Mouse (Mus musculus): ENCODE data around the gene Spns2.

Spns2 gene

DNA sequence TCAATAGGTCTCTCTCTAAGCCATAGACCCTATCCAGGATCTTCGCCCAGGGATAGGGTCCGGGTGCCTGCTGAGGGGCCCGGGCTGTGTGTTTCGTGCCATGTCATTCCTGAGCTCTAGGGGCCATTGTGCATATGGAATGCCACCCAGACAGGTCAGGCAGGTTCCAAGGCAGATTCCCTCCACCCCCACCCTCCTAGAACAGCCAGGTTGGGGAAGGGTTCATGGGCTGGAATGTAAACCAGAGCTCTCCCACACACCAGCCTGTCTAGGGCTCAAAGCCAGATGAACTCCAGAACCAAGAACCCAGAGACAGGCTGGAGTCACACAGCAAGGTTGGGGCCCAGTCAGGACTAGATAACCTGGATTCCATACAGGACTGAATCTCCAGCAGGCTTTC, 16.2 kb downstream of the Spns2 start:
- no peak for DNase-seq (ENCODE audit: low spot score)

GRCm38 (mm10) chr11:72471381-72471780, 18.3 kb downstream of the Spns2 start:
- no peak for DNase-seq (ENCODE audit: low spot score)

DNA sequence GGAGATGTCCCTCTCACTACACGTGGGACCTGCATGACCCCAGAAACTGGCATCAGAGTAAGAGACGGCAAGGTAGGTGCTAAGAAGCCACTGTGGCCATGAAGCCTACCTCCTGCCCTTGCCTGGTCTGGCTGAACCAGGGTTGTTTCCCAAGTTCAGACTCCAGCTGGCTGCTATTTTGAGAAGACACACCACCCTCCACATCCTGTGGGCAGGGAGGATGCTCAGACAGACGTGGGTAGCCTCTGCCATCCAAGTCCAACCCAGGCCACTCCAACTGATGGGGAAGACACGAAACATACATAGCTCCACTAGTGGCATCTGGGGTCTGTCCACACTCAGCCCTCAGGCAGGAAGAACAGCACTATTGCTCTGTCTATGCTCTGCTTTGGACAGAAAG, 19.7 kb downstream of the Spns2 start:
- DNase-seq (ENCODE audit: low spot score): no peak

DNA sequence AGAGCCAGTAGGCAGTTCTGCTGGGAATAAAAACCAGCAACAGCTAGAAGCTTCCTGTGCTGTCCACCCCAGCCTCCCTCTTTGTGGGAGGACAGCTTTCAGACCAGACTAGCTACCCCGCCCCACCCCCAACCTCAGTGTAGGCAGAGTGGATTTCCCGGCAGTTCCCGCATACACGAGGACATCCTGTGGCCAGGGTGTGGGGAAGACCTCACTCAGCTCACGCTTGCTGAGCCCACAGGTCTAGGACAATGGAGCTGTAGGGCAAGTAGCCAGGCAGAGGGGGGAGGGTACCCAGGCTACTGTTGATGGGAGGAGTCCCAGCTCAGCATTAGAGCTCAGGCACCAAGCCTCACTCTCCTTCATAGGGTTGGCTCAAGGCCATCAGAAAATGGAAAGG, 20.5 kb downstream of the Spns2 start:
- DNase-seq (ENCODE audit: low spot score): peak; percentile 50

DNA sequence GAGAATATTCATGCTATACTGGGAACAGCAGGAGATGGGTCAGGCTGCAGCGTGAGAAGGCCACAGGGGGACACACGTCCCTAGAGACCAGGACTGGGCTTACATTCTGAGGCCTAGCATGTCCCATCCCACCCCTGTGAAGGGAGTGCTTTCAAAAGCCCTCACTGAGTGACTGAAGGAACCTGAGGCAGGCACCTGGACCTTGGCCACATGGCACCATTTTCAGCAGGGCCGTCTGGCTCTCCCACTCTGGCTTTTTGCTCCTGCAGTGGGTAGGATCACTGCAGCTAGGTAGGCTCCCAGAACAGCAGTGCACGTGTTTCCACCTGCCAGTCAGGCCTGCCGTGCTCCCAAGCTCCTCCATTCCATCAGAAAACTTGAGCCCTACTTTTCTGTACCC, 21.2 kb downstream of the Spns2 start:
- no peak for DNase-seq (ENCODE audit: low spot score)

- DNase-seq (ENCODE audit: low spot score): peak; percentile 76
Measured at GRCm38 (mm10) chr11:72466694-72467507, 22.8 kb downstream of the Spns2 start.

GRCm38 (mm10) chr11:72465978-72466693, 23.6 kb downstream of the Spns2 start:
- DNase-seq (ENCODE audit: low spot score): no peak

DNA sequence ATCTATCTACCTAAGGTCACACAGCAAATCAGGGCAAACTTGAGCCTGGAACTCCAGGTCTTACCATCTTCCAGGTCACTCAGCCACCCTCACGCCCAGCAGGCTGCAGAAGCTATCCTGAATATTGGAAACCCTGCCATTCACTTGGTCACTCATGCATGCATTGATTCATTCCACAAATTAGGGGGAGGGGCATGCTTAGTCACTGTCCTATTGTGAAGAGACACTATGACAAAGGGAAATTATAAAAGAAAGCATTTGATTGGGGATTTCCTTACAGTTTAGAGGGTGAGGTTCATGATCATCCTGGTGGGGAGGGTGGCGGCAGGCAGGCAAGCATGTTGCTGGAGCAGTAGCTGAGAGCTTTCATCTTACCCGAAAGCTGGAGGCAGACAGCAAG, 24.9 kb downstream of the Spns2 start:
- DNase-seq (ENCODE audit: low spot score): no peak

- DNase-seq (ENCODE audit: low spot score): no peak
Measured at GRCm38 (mm10) chr11:72461500-72461981, 28.2 kb downstream of the Spns2 start.

- no peak for DNase-seq (ENCODE audit: low spot score)
Measured at GRCm38 (mm10) chr11:72458502-72458901, 31.2 kb downstream of the Spns2 start.

GRCm38 (mm10) chr11:72457995-72458496, 31.7 kb downstream of the Spns2 start:
- DNase-seq (ENCODE audit: low spot score): peak; percentile 58

DNA sequence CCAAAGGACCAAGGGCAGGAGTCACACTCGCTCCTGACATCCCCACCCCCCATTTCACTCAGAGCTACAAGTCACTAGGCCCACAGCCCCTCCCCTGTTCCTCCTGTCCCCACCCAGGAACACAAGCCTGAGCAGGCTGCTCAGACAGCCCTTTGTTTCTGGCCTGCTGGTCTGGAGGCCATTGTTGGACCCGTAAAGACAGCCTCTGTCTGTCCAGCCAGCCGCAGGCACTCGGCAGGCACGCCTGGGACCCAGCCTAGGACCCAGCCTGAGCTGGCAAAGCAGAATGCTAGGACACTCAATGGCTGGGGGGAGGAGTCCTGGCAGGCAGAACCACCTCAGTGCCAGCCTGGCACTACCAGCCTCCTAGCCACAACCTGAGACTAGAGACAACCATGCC, 34.0 kb downstream of the Spns2 start:
- no peak for DNase-seq (ENCODE audit: low spot score)

DNA sequence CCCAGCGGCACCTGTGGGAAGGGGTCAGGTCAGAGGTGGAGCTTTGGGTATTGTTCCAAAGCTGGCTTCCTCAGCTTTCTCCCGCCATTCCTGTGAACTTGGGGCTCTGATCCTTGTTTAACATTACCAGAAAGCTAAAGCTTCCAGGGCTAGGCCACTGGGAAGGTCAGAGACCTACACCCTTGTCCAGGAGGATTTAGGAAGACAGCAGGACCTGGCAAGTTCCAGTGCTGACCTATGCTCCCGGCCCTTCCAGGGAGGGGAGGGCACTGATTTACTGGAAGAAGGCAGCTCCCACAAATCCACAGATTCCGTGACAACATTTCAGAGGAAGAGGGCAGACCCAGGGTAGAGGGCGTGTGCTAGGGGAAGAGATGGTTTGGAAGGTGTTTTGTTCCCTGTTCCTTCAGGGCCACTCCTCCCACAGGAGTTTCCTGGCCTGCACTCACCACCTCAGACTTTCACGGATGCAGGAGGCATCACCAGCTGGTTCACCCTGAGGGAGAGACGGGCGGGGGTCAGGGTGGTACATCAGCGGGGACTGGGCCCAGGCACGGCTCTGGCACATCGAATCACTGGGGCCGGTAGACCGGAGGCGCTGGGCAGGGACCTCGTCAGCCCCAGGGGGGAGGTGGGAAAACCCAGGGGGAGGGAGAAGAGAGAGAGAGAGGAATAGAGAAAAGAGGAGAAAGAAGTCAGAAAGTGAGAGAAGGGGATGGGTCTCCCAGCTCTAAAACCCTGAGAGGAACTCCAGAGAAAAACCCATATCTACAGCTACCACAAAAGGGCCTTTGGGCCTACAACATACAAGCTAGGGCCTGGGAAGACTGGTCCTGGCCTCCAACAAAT, 36.4 kb downstream of the Spns2 start:
- DNase-seq (ENCODE audit: low spot score): no peak

GRCm38 (mm10) chr11:72452140-72452665, 37.5 kb downstream of the Spns2 start:
- no peak for DNase-seq (ENCODE audit: low spot score)

GRCm38 (mm10) chr11:72447475-72447874, 42.2 kb downstream of the Spns2 start:
- DNase-seq (ENCODE audit: low spot score): no peak

DNA sequence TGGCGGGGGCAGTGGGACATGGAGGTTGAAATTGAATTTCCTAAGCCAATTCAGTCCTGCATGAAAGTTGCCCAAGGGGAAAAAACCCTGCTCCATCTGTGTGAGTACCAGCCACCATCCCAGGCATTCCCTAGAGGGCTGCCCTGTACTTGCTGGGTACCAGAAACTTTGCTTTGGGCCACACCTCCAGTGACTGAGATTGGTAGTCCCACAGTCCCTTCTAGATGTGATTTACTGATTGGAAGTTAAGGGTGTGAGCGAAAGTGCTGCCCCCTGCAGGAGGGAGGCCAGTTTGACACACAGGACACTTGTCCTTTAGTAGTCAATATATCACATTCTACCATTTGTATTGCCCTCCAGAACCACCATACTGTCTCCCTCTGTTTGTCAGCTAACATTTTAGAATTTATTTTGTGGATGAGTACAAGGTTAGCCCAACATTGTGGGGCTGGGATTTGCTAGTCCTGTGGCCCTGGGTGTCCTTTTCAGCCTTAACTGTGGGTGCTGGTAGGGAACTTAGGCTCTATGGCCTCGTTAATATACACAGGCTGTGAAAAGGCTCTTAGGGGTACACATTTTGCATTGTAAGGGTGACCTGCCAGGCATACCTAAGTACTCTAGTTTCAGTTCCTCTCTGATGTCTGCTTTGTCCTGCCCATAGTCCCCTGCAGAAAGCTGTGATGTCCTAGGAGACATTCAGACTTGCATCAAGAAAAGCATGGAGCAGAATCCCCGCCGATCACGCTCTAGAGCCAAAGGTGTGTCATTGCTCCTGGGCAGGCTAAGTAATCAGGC, 43.2 kb downstream of the Spns2 start:
- DNase-seq (ENCODE audit: low spot score): no peak

DNA sequence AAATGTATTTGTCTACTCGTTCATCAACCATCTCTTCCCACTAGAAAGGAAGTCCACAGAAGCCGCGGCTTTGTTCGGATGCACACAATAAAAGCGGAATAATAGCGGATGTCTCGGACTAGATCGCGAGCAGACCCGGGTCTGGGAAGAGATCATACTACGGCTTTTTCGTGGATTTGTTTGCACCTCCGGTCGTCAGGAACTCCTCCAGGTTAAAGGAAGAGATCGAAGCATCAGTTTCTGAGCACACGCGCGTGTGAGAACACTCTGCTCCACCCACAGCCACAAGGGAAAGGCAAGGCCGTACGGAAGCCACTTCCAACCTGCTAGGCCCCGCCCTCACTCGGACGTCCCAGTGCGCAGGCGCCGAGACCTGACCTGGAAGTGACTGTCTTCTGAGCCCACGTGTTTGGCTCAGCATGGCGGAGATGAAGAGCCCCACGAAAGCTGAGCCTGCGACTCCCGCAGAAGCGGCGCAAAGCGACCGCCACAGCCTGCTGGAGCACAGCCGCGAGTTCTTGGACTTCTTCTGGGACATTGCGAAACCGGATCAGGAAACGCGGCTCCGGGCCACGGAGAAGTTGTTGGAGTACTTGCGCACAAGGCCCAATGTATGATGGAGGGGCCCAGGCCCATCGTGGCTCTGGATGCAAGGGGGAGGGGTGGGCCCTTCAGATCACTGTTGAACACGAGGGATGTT, 48.6 kb downstream of the Spns2 start, which contains the start of gene Mybbp1a:
Gene Mybbp1a (plus strand): TSS at position 391 of the 700 bp plus-strand sequence.
- peak; percentile 97 for DNase-seq (ENCODE audit: low spot score)

- DNase-seq (ENCODE audit: low spot score): peak; percentile 43
Measured at GRCm38 (mm10) chr11:72440597-72440964, 49.1 kb downstream of the Spns2 start.

GRCm38 (mm10) chr11:72438411-72438810, 51.3 kb downstream of the Spns2 start:
- peak; percentile 20 for DNase-seq (ENCODE audit: low spot score)
